Mouse (Mus musculus): ENCODE data around the gene Fcmr.

GRCm38 (mm10) chr1:130828656-130829055 lies 36.8 kb upstream of the Fcmr start:
- no peak for TF ChIP-seq POLR2A (IDR thresholded peaks at IDR 0.05; ENCODE audit: borderline replicate concordance, extremely low read depth, low read depth, low read length)
- TF ChIP-seq CTCF (IDR thresholded peaks at IDR 0.05; ENCODE audit: insufficient read depth, low read length) = no peak

All from lung, adult 2 months (tissue).